Mouse (Mus musculus): ENCODE measurements around the gene Rcor2. TPM values are rescaled to one million over a fixed set of nuclear protein-coding genes. Genes with fewer than 3 reads are reported as not detected.

Gene Rcor2
- polyA plus RNA-seq, 1 experiment from 2014 or later, result 4.0 TPM

GRCm38 (mm10) chr19:7279114-7279513 is 12.0 kb downstream of the Rcor2 start:
- no peak overlapping the region for H3K4me3 ChIP-seq
- H3K9me3 ChIP-seq (replicated peaks), result no peaks in the 10 kb centered on the region
- ATAC-seq, result peak; percentile 8; the same call in 1 of the 2 replicates
- H3K4me2 ChIP-seq, result no peak overlapping the region
- peaks cover 97% of the 10 kb centered on the region for H3K36me3 ChIP-seq
- H3K4me1 ChIP-seq, result peaks cover 15% of the 10 kb centered on the region
- no peak overlapping the region for H3K9ac ChIP-seq
- no peak overlapping the region for H3K27ac ChIP-seq
- H3K27me3 ChIP-seq (replicated peaks), result no peaks in the 10 kb centered on the region
- WGBS (ENCODE audit: insufficient replicate concordance), result 66% methylated on average over 6 of the region's 6 CpGs

GRCm38 (mm10) chr19:7280557-7281330 is 13.6 kb downstream of the Rcor2 start:
- H3K9ac ChIP-seq, result no peak overlapping the region
- H3K36me3 ChIP-seq, result peaks cover 99% of the 10 kb centered on the region
- no peaks in the 10 kb centered on the region for H3K9me3 ChIP-seq (replicated peaks)
- WGBS (ENCODE audit: insufficient replicate concordance), result 83% methylated on average over 18 of the region's 18 CpGs
- no peaks in the 10 kb centered on the region for H3K27me3 ChIP-seq (replicated peaks)
- H3K27ac ChIP-seq, result no peak overlapping the region
- peaks cover 9% of the 10 kb centered on the region for H3K4me1 ChIP-seq
- ATAC-seq, result no peak
- H3K4me2 ChIP-seq, result no peak overlapping the region
- H3K4me3 ChIP-seq, result no peak overlapping the region

GRCm38 (mm10) chr19:7286563-7287315 is 19.6 kb downstream of the Rcor2 start:
- WGBS (ENCODE audit: insufficient replicate concordance), result 77% methylated on average over 12 of the region's 12 CpGs

GRCm38 (mm10) chr19:7288288-7288687 is 21.2 kb downstream of the Rcor2 start:
- no peak overlapping the region for H3K4me2 ChIP-seq
- no peaks in the 10 kb centered on the region for H3K9me3 ChIP-seq (replicated peaks)
- no peak overlapping the region for H3K4me3 ChIP-seq
- peaks cover 72% of the 10 kb centered on the region for H3K36me3 ChIP-seq
- H3K4me1 ChIP-seq, result peaks cover 37% of the 10 kb centered on the region
- 72% methylated on average over 3 of the region's 3 CpGs for WGBS (ENCODE audit: insufficient replicate concordance)
- no peak for ATAC-seq
- no peak overlapping the region for H3K9ac ChIP-seq
- H3K27me3 ChIP-seq (replicated peaks), result no peaks in the 10 kb centered on the region
- H3K27ac ChIP-seq, result no peak overlapping the region

More at GRCm38 (mm10) chr19:7286563-7287315, 19.6 kb downstream of the Rcor2 start:
- H3K27me3 ChIP-seq (replicated peaks), result no peaks in the 10 kb centered on the region
- ATAC-seq, result no peak
- no peaks in the 10 kb centered on the region for H3K9me3 ChIP-seq (replicated peaks)
- peaks cover 22% of the 10 kb centered on the region for H3K4me1 ChIP-seq
- H3K4me3 ChIP-seq, result no peak overlapping the region
- no peak overlapping the region for H3K4me2 ChIP-seq
- H3K9ac ChIP-seq, result no peak overlapping the region
- H3K27ac ChIP-seq, result no peak overlapping the region
- peaks cover 87% of the 10 kb centered on the region for H3K36me3 ChIP-seq

- 51% methylated on average over 2 of the region's 2 CpGs for WGBS (ENCODE audit: insufficient replicate concordance)
- ATAC-seq, result no peak
- Histone ChIP-seq H3K36me3 (peaks cover 57% of the 10 kb centered on the region), H3K27ac (no peak overlapping the region), H3K4me1 (peaks cover 52% of the 10 kb centered on the region), H3K4me2 (no peak overlapping the region), H3K9ac (no peak overlapping the region), H3K4me3 (no peak overlapping the region), H3K27me3 (replicated peaks) (no peaks in the 10 kb centered on the region), H3K9me3 (replicated peaks) (no peaks in the 10 kb centered on the region)
Observed at GRCm38 (mm10) chr19:7289767-7290166, 22.6 kb downstream of the Rcor2 start.

GRCm38 (mm10) chr19:7291958-7292709 is 25.0 kb downstream of the Rcor2 start:
- H3K9me3 ChIP-seq (replicated peaks), result no peaks in the 10 kb centered on the region
- H3K4me3 ChIP-seq, result no peak overlapping the region
- no peak overlapping the region for H3K9ac ChIP-seq
- peaks cover 33% of the 10 kb centered on the region for H3K36me3 ChIP-seq
- H3K27me3 ChIP-seq (replicated peaks), result no peaks in the 10 kb centered on the region
- H3K4me2 ChIP-seq, result no peak overlapping the region
- 69% methylated on average over 7 of the region's 7 CpGs for WGBS (ENCODE audit: insufficient replicate concordance)
- H3K27ac ChIP-seq, result no peak overlapping the region
- H3K4me1 ChIP-seq, result peaks cover 74% of the 10 kb centered on the region
- no peak for ATAC-seq

- peak overlapping the region; percentile 83 for H3K9ac ChIP-seq
- peaks cover 17% of the 10 kb centered on the region for H3K36me3 ChIP-seq
- peaks cover 92% of the 10 kb centered on the region for H3K4me1 ChIP-seq
- peak overlapping the region; percentile 66 for H3K4me3 ChIP-seq
- 32% methylated on average over 8 of the region's 8 CpGs for WGBS (ENCODE audit: insufficient replicate concordance)
- H3K4me2 ChIP-seq, result peak overlapping the region; percentile 91
- peak overlapping the region; percentile 92 for H3K27ac ChIP-seq
- H3K27me3 ChIP-seq (replicated peaks), result no peaks in the 10 kb centered on the region
- H3K9me3 ChIP-seq (replicated peaks), result no peaks in the 10 kb centered on the region
- peak; percentile 40 for ATAC-seq
Observed at GRCm38 (mm10) chr19:7294098-7294876, 27.2 kb downstream of the Rcor2 start.

- peak overlapping the region; percentile 92 for H3K27ac ChIP-seq
- peak overlapping the region; percentile 91 for H3K4me2 ChIP-seq
- peaks cover 10% of the 10 kb centered on the region for H3K36me3 ChIP-seq
- H3K4me3 ChIP-seq, result peak overlapping the region; percentile 66
- 12% methylated on average over 15 of the region's 15 CpGs for WGBS (ENCODE audit: insufficient replicate concordance)
- peak; percentile 91 for ATAC-seq
- no peaks in the 10 kb centered on the region for H3K27me3 ChIP-seq (replicated peaks)
- peak overlapping the region; percentile 83 for H3K9ac ChIP-seq
- H3K4me1 ChIP-seq, result peaks cover 89% of the 10 kb centered on the region
- H3K9me3 ChIP-seq (replicated peaks), result no peaks in the 10 kb centered on the region
Observed at GRCm38 (mm10) chr19:7295071-7295658, 28.0 kb downstream of the Rcor2 start.

- Histone ChIP-seq H3K27me3 (replicated peaks) (no peaks in the 10 kb centered on the region), H3K9me3 (replicated peaks) (no peaks in the 10 kb centered on the region), H3K9ac (peak overlapping the region; percentile 83), H3K36me3 (peaks cover 4% of the 10 kb centered on the region; the same call in 1 of the 2 replicates), H3K4me1 (peaks cover 81% of the 10 kb centered on the region), H3K4me2 (peak overlapping the region; percentile 91), H3K4me3 (no peak overlapping the region), H3K27ac (peak overlapping the region; percentile 92)
- WGBS (ENCODE audit: insufficient replicate concordance), result 70% methylated on average over 4 of the region's 4 CpGs
- no peak for ATAC-seq
Observed at GRCm38 (mm10) chr19:7295959-7296358, 28.8 kb downstream of the Rcor2 start.

- Histone ChIP-seq H3K27me3 (replicated peaks) (no peaks in the 10 kb centered on the region), H3K9ac (no peak overlapping the region), H3K4me3 (no peak overlapping the region), H3K9me3 (replicated peaks) (no peaks in the 10 kb centered on the region), H3K27ac (no peak overlapping the region), H3K36me3 (peaks cover 11% of the 10 kb centered on the region; the same call in 1 of the 2 replicates), H3K4me2 (no peak overlapping the region), H3K4me1 (peaks cover 74% of the 10 kb centered on the region)
- 0 out of 2 replicates have a peak, but pooled peaks have one; percentile 11 for ATAC-seq
Observed at GRCm38 (mm10) chr19:7299052-7299451, 31.9 kb downstream of the Rcor2 start.

- Histone ChIP-seq H3K4me2 (no peak overlapping the region), H3K36me3 (peaks cover 11% of the 10 kb centered on the region; the same call in 1 of the 2 replicates), H3K4me3 (no peak overlapping the region), H3K27ac (no peak overlapping the region), H3K27me3 (replicated peaks) (no peaks in the 10 kb centered on the region), H3K9ac (no peak overlapping the region), H3K9me3 (replicated peaks) (no peaks in the 10 kb centered on the region), H3K4me1 (peaks cover 68% of the 10 kb centered on the region)
- 75% methylated on average over 1 of the region's 1 CpGs for WGBS (ENCODE audit: insufficient replicate concordance)
- no peak for ATAC-seq
Observed at GRCm38 (mm10) chr19:7300078-7300477, 33.0 kb downstream of the Rcor2 start.

All from liver, embryonic 12.5 days (tissue).